Mouse (Mus musculus) midbrain, embryonic 14.5 days (tissue): ENCODE data around the gene Gm28042. TPM values are rescaled to one million over a fixed set of nuclear protein-coding genes. Genes with fewer than 3 reads are reported as not detected.

ENCODE experiments used
- ATAC-seq: fragments of 200-750 bp; cut with Nextera tagmentation; 2 replicates; pipeline ENCODE4 v1.8.0; 2017; ENCODE audit warnings: moderate number of reproducible peaks, moderate library complexity; ENCODE audit not compliant: low FRiP score, low TSS enrichment
- DNase-seq: peaks from one replicate; pipeline ENCODE4 v3.0.0-alpha.2; 2015
- H3K27ac ChIP-seq: fragments of 300-500 bp; sonication (generic); replicated peaks from 2 replicates; pipeline ENCODE4 v1.5.1; 2014; ENCODE audit warnings: mild to moderate bottlenecking, low read depth, low read length, moderate library complexity
- H3K27me3 ChIP-seq: fragments of 300-500 bp; sonication (generic); 2 replicates; pipeline ENCODE4 v1.6.1; 2014; ENCODE audit warnings: low read length, control low read depth, mixed read lengths; ENCODE audit not compliant: control insufficient read depth, insufficient read depth
- H3K36me3 ChIP-seq: fragments of 300-500 bp; sonication (generic); 2 replicates; pipeline ENCODE4 v1.6.1; 2014; ENCODE audit warnings: low read length, control low read depth; ENCODE audit not compliant: control insufficient read depth, insufficient read depth
- H3K4me1 ChIP-seq: fragments of 300-500 bp; sonication (generic); 2 replicates; pipeline ENCODE4 v1.6.1; 2014; ENCODE audit warnings: mild to moderate bottlenecking, antibody characterized with exemption, low read length, control low read depth; ENCODE audit not compliant: control insufficient read depth, insufficient read depth
- H3K4me2 ChIP-seq: fragments of 300-500 bp; sonication (generic); 2 replicates; pipeline ENCODE4 v1.6.1; 2014; ENCODE audit warnings: mild to moderate bottlenecking, low read length, moderate library complexity
- H3K4me3 ChIP-seq: fragments of 300-500 bp; sonication (generic); replicated peaks from 2 replicates; pipeline ENCODE4 v1.5.1; 2014; ENCODE audit warnings: low read depth, low read length
- H3K9ac ChIP-seq: fragments of 300-500 bp; sonication (generic); replicated peaks from 2 replicates; pipeline ENCODE4 v1.6.1; 2014; ENCODE audit warnings: mild to moderate bottlenecking, low read length, moderate library complexity
- H3K9me3 ChIP-seq: fragments of 300-500 bp; sonication (generic); 2 replicates; pipeline ENCODE4 v1.6.1; 2016; ENCODE audit warnings: low read length, control low read depth, mixed read lengths; ENCODE audit not compliant: control insufficient read depth
- WGBS: fragments of 180-500 bp; shearing (Covaris S2); extraction: QIAGEN DNeasy Blood & Tissue Kit; methylation state at CpG from one replicate; pipeline ENCODE4 v1.1.7; 2014; 5-methylcytosine and 5-hydroxymethylcytosine counted together
- polyA plus RNA-seq: library from polyadenylated mRNA; unstranded; fragments of >200 nt; fragmentation: Nextera tagmentation; extraction: Ambion mirVana; gene quantifications from 2 replicates; pipeline ENCODE4 v1.2.1, GENCODE M21; 2014

The Gm28042 gene
- polyA plus RNA-seq, 1 experiment from 2014 or later: 5.2 TPM

DNA sequence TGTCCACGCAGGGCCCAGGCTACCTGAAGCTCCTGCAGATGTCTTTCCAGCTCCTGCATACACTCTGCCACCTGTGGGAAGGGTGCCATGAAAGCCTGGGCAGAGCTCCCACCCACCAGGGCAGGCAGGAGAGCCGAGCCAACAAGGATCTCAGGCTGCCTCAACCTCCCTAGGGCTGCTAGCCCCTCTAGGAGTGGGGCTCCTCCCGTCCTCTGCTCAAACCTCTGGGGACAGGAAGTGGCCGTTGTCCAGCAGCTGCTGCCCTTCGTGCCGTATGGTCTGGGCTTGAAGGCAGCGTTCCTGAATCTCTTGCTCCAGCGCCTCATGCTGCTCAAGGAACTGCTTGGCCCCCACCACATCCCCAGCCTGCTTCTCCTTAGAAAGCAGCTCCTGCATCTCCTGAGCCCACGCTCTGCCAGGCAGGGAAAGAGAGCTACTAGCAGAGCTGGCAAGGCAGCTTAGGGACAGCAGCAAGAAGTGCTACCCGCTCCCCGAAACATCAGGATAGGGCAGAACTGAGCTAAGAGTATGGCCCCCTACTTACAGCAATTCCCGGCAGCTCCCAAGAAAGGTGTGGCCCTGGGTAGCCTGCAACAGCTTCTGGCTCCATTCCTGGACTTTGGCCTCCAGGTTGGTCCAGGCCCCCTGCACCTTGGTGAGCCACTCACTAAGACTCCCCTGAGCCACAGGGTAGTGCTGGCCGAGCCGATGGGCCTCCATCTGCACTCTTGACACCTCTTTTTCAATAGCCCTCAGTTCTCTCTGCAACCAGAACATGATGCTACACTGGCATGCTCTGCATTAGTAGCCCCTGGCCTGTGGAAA lies 19.4 kb downstream of the Gm28042 start:
- DNase-seq: no peak
- no peak overlapping the region for H3K27ac ChIP-seq
- no peak overlapping the region for H3K4me2 ChIP-seq
- H3K36me3 ChIP-seq: peaks cover 10% of the 10 kb centered on the region
- H3K4me3 ChIP-seq: no peak overlapping the region
- WGBS: 68% methylated on average over 14 of the region's 14 CpGs
- no peak for ATAC-seq
- no peaks in the 10 kb centered on the region for H3K27me3 ChIP-seq
- no peaks in the 10 kb centered on the region for H3K9me3 ChIP-seq
- no peak overlapping the region for H3K9ac ChIP-seq
- H3K4me1 ChIP-seq: no peaks in the 10 kb centered on the region

DNA sequence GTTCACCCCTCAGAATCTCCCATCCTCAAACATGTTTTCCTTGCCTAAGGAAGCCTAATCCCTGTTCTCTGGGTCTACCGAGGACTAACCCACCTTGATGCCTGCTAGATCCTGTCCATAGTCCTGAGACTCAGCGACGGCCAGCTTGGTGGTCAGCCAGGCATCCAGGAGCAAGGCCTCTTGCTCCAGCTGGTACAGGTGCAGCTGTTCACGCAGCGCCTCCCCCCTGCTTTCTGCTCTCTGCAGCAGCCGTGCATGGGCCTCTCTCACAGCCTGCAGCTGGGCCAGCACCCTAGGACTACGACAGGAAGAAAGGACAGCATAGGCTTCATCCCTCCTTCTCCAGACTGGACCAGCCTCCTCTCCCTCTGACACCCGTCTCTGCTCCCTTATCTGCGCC lies 20.9 kb downstream of the Gm28042 start:
- 80% methylated on average over 9 of the region's 9 CpGs for WGBS
- DNase-seq (no peak), ATAC-seq (no peak)
- Histone ChIP-seq H3K4me2 (no peak overlapping the region), H3K27me3 (no peaks in the 10 kb centered on the region), H3K36me3 (no peaks in the 10 kb centered on the region), H3K27ac (no peak overlapping the region), H3K9ac (no peak overlapping the region), H3K9me3 (no peaks in the 10 kb centered on the region), H3K4me3 (no peak overlapping the region), H3K4me1 (no peaks in the 10 kb centered on the region)

DNA sequence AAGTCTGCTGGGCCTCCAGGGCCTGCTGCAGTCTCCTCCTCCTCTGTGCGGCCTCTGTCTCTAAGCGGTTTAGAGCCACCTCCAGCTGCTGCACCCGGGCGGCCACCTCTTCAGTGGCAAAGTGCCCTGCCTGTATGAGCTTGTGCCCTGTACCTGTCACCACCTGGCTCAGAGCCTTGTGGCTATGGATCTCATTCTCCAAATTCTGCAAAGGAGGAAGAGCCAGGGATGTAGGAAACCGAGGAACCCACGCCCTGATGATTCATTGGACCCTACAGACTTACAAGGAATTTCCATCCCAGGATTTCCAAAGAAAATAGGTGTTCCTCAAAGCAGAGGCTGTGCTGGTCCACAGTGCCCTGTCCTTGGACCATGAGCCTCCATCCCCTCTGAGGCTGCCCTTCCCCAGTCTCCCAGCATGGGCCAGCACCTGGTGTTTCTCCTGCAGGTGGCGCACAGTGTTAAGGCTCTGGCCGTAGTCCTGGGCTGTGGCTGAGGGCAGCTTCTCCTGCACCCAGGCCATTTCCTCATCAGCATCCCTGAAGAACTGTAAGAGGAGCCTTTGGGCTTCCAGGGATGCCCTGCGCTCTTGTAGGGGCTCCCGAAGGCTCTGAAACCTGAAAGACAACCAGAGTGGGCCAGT lies 22.5 kb downstream of the Gm28042 start:
- ATAC-seq (no peak), DNase-seq (peak; percentile 52)
- Histone ChIP-seq H3K4me3 (no peak overlapping the region), H3K36me3 (no peaks in the 10 kb centered on the region), H3K27ac (no peak overlapping the region), H3K4me2 (no peak overlapping the region), H3K27me3 (no peaks in the 10 kb centered on the region), H3K9ac (no peak overlapping the region), H3K4me1 (no peaks in the 10 kb centered on the region), H3K9me3 (no peaks in the 10 kb centered on the region)
- WGBS: 62% methylated on average over 10 of the region's 10 CpGs

DNA sequence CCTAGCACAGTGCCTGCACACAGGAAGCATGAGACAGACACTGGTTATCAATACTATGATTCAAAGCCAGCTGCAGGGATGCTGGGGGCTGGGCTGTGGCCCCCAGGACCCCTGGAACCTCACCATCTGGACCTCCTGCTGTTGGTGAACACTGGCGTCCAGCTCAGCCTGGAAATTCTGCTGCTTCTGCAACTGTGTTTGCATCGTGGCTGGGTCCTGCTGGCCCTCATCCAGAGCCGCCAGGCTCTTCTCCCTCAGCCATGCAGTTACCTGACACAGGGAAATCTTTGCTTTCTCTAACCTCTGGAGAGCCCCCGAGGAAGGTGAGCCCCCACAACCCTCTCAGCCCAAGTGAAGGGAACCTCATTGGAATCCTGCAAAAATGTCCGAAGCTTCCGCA lies 24.1 kb downstream of the Gm28042 start:
- Histone ChIP-seq H3K36me3 (no peaks in the 10 kb centered on the region), H3K27me3 (no peaks in the 10 kb centered on the region), H3K9me3 (no peaks in the 10 kb centered on the region), H3K9ac (no peak overlapping the region), H3K27ac (no peak overlapping the region), H3K4me2 (no peak overlapping the region), H3K4me3 (no peak overlapping the region), H3K4me1 (no peaks in the 10 kb centered on the region)
- ATAC-seq (no peak), DNase-seq (no peak)
- 66% methylated on average over 6 of the region's 6 CpGs for WGBS

DNA sequence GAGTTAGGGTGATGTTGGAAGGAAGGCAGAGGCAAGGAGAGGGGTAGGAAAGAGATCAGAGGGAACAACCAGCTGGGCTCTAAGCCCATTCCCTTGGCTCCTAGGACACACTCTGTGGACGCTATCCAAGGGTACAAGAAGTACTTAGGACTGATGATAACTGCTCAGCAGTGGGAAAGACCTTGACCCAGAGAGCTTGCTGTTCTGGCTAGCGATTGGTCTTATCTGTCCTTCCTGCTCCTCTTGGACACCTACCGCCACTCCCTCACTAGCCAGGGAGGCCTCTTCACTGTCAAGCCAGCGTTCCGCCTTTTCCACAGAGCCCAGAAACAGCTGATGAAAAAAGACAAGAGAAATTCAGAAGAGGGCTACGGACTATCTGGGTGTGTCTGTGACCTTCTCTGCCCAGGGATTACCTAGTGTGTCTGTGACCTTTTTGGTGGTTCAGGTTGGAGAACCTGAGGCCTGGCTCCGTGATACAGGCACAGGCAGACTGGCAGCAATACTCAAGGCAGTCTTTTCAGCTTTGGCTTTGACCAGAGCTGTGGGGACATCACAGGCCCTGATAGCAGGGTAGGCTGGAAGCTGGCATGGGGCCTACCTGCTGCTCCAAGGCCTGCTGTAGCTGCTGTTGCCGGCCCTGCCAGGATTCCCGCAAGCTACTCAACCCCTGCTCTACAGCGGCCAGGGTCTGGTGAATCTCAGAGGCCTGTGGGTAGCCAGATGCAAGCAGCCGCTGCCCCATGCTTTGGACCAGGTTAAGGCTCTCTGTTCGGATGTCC lies 27.7 kb downstream of the Gm28042 start:
- 90% methylated on average over 12 of the region's 12 CpGs for WGBS
- Histone ChIP-seq H3K9me3 (no peaks in the 10 kb centered on the region), H3K27ac (no peak overlapping the region), H3K4me3 (no peak overlapping the region), H3K4me1 (no peaks in the 10 kb centered on the region), H3K9ac (no peak overlapping the region), H3K36me3 (no peaks in the 10 kb centered on the region), H3K4me2 (no peak overlapping the region), H3K27me3 (no peaks in the 10 kb centered on the region)
- no peak for DNase-seq
- ATAC-seq: no peak

DNA sequence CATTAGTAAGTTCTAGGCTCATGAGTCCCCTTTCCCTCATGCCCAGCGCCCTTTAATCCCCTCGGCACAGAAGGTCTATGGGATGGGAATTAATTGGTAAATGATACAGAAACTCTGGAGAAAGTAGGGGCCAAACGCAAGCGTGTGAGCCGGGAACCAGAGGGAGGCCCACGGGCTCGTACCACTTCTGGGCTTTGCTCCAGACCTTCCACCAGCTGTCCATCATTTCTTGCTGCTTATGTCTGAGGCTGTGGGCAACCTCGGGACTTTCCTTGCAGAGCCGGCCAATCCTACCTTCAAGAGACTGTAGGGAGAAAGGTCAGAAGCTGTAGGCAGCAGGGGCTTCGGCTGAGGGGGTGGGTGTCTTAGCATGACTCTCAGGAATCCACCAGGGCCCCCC lies 28.6 kb downstream of the Gm28042 start:
- no peak for DNase-seq
- Histone ChIP-seq H3K27me3 (no peaks in the 10 kb centered on the region), H3K4me1 (no peaks in the 10 kb centered on the region), H3K27ac (no peak overlapping the region), H3K4me3 (no peak overlapping the region), H3K36me3 (no peaks in the 10 kb centered on the region), H3K9me3 (no peaks in the 10 kb centered on the region), H3K4me2 (no peak overlapping the region), H3K9ac (no peak overlapping the region)
- ATAC-seq: no peak
- WGBS: 93% methylated on average over 10 of the region's 10 CpGs

DNA sequence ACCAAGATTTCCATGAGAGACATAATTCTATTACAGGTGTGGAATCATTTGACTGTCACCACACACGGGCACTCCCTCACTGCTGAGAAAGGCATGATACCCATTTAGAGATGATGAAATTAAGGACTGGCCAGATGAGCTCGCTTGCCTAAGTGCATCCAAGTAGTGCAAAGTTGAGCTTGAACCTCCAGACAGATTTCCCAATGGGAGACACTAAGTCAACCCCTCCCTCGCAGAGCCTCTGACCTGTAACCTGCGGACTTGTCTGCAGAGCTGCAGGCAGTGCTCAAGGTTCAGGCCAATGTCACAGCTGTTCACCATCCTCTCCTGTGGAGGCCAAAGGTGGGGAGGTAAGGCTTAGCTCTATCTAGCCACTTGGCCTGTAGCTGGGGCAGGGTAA lies 31.5 kb downstream of the Gm28042 start:
- no peak overlapping the region for H3K4me2 ChIP-seq
- H3K36me3 ChIP-seq: no peaks in the 10 kb centered on the region
- no peaks in the 10 kb centered on the region for H3K27me3 ChIP-seq
- no peak for ATAC-seq
- H3K27ac ChIP-seq: no peak overlapping the region
- no peaks in the 10 kb centered on the region for H3K9me3 ChIP-seq
- 87% methylated on average over 4 of the region's 4 CpGs for WGBS
- no peak overlapping the region for H3K4me3 ChIP-seq
- DNase-seq: no peak
- H3K9ac ChIP-seq: no peak overlapping the region
- no peaks in the 10 kb centered on the region for H3K4me1 ChIP-seq

DNA sequence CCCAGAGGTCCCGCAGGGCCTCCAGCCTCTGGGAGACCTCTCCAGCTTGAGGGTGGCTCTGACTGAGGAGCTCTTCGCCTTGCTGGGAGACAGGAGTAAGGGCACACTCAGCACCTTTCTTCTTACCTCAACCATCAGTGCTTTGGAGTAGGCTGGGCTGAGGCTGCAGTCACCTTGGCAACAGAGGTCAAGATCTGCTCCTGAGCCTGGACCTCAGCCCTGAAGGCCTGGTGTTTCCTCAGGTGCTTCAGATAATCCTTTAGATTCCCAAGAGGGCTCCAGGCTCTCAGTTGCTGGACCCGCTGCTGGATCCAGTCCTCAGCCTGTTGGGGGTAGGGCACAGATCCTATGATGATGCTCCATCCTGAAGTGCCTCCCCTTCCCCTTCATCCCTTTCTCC lies 32.2 kb downstream of the Gm28042 start:
- no peak overlapping the region for H3K4me2 ChIP-seq
- H3K9ac ChIP-seq: no peak overlapping the region
- H3K27me3 ChIP-seq: no peaks in the 10 kb centered on the region
- H3K4me3 ChIP-seq: no peak overlapping the region
- H3K4me1 ChIP-seq: no peaks in the 10 kb centered on the region
- no peaks in the 10 kb centered on the region for H3K9me3 ChIP-seq
- DNase-seq (no peak), ATAC-seq (no peak)
- 83% methylated on average over 3 of the region's 3 CpGs for WGBS
- no peak overlapping the region for H3K27ac ChIP-seq
- H3K36me3 ChIP-seq: no peaks in the 10 kb centered on the region
